ENCODE assay signal across 12 mouse cellular contexts in the genomic region with DNA sequence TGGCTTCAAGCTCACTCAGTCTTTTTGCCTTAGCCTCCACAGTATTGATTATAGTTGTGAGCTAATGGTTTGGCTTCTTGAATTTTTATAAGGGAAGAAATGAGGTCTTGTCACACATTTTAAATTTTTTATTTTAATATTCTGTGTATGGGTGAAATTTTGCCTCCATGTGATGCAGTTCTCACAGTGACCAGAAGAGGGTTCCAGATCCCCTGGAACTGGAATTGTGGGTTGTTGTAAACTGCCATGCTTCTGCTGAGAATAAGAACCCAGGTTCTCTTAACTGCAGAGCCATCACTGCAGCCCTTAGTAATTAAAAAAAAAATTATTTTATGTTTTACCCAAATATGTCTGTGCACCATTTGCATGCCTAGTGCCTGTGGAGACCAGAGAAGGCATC. TPM values are rescaled to one million over a fixed set of nuclear protein-coding genes. Genes with fewer than 3 reads are reported as not detected.
DNase-seq lines count a peak whose midpoint lies in the region; TF ChIP-seq lines count a peak whose summit lies in the region.
"Had no signal": no experiment of that assay in that cellular context is flagged by ENCODE, and none has a peak within 500 bp of the region (broad histone marks: within the 10 kb centered on the region; RNA-seq: fewer than 3 reads in every experiment).

No protein-coding gene starts in this region.

- intact Hi-C loops in left cerebral cortex, adult 2 months (cut with DNase I): no loop called here
- intact Hi-C loops in left cerebral cortex, postnatal 10 days (cut with DNase I): loop anchor here (10.0 kb wide), 1 partner anchor 115 kb away; a partner anchor contains a TSS

- peak; percentile 5 to 12 for DNase-seq in adrenal gland, postnatal 36 days
- DNase-seq in adrenal gland, postnatal 25 days: no peak
- no peak for DNase-seq in left cerebral cortex, adult 2 months (ENCODE audit: extremely low spot score in 1 of 2, low spot score in 2 of 2)
- no peak for DNase-seq in left cerebral cortex, postnatal 10 days (ENCODE audit: extremely low spot score in 1 of 2, low spot score in 2 of 2)
- DNase-seq in brain, adult 2 months (ENCODE audit: low read depth, low spot score): peak; percentile 20
- DNase-seq in retina, adult 2 months (ENCODE audit: low read depth, low spot score): peak; percentile 6
- no peak for DNase-seq in right cerebral cortex, postnatal 36 days (ENCODE audit: low spot score in 2 of 2)
- DNase-seq in right cerebral cortex, postnatal 25 days: no peak
- DNase-seq: kidney, adult 8-10 months had no signal

- peak; percentile 64 for TF ChIP-seq CTCF in left cerebral cortex, adult 2 months (IDR thresholded peaks at IDR 0.05)

- no peak overlapping the region for H3K27ac ChIP-seq in left cerebral cortex, adult 2 months
- H3K27ac ChIP-seq: limb, embryonic 15.5 days had no signal

- H3K4me3 ChIP-seq in left cerebral cortex, adult 2 months: no peak overlapping the region
- H3K4me3 ChIP-seq: erythroblast, embryonic 14.5 days; limb, embryonic 15.5 days had no signal

RNA-seq across cellular contexts. Expression of a gene that starts 31.7 kb away (rescaled TPM):
- 100 to 1,000 TPM; 847 to 932 TPM for total RNA-seq in adrenal gland, postnatal 36 days (2021)
- 668 and 821 TPM in 2 replicates for total RNA-seq in adrenal gland, postnatal 25 days (2021)
- total RNA-seq in left cerebral cortex, adult 2 months (2021): 100 to 1,000 TPM; 427 to 468 TPM
- total RNA-seq in left cerebral cortex, postnatal 10 days (2021): 100 to 1,000 TPM; 509 TPM

RNA-seq across cellular contexts. Expression of a gene that starts 31.9 kb away (rescaled TPM):
- total RNA-seq in adrenal gland, postnatal 36 days (2021): under 1 TPM; 0.46 to 0.50 TPM
- total RNA-seq in adrenal gland, postnatal 25 days (2021): 0.58 and 0.95 TPM in 2 replicates
- total RNA-seq in left cerebral cortex, adult 2 months (2021): under 1 TPM in 1 of 2 experiments, not detected in 1; 0.21 TPM
- total RNA-seq in left cerebral cortex, postnatal 10 days (2021): under 1 TPM in 1 of 2 experiments, not detected in 1; 0.59 TPM
- total RNA-seq: heart, adult 18-20 months had no signal

RNA-seq across cellular contexts. Expression of a gene that starts 53.4 kb away (rescaled TPM):
- total RNA-seq in adrenal gland, postnatal 36 days (2021): 10 to 100 TPM; 40.2 to 42.0 TPM
- total RNA-seq in adrenal gland, postnatal 25 days (2021): 36.0 and 49.6 TPM in 2 replicates
- total RNA-seq in left cerebral cortex, adult 2 months (2021): 10 to 100 TPM; 31.6 to 34.2 TPM
- 10 to 100 TPM; 29.6 to 34.2 TPM for total RNA-seq in left cerebral cortex, postnatal 10 days (2021)

Comparison
In these comparisons a context has a peak if more than half of its experiments do, and no peak if none do; other contexts are left out.
1. DNase-seq: peak in adrenal gland, postnatal 36 days (2 of 2), brain, adult 2 months (single experiment) and retina, adult 2 months (single experiment); none in adrenal gland, postnatal 25 days (single experiment), left cerebral cortex, adult 2 months (0 of 2), left cerebral cortex, postnatal 10 days (0 of 2), right cerebral cortex, postnatal 36 days (0 of 2) and right cerebral cortex, postnatal 25 days (single experiment).